Mouse (Mus musculus) lung, adult 2 months (tissue): Measurements from ENCODE around the gene Ambp.

Experiments
- CTCF ChIP-seq: fragments of 200-500 bp; IDR thresholded peaks from 2 replicates; pipeline ENCODE4 v1.5.1; 2011; ENCODE audit warnings: mild to moderate bottlenecking, low read length, control low read depth; ENCODE audit not compliant: insufficient read depth
- POLR2A ChIP-seq: fragments of 200-500 bp; IDR thresholded peaks from 2 replicates; pipeline ENCODE4 v1.6.1; 2011; ENCODE audit warnings: low read depth, mild to moderate bottlenecking, control low read depth, low read length, borderline replicate concordance; ENCODE audit errors: extremely low read depth

DNA sequence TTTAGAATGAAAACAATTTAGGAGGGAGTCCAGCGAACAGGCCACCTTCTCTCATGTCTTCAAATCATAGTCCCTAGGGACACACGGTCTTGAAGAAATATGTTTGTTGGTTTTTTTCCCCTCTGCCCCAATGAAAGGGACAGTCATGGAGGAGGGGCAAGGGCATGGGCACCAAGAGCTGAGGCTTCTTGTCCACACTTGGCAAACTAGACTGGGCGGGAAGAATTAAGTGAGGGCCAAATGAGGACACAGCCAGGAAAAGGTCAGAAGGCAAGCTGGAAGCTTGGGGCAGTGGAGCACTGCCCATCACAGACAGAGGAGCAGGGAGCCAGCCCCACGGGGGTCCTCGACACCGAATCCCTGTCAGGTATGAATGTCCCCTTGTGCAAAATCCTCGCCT, 49.3 kb upstream of the Ambp start:
- no peak for TF ChIP-seq CTCF
- no peak for TF ChIP-seq POLR2A
